Mouse (Mus musculus): ENCODE data around the gene Kpna3. TPM values are rescaled to one million over a fixed set of nuclear protein-coding genes. Genes with fewer than 3 reads are reported as not detected.
A peak's percentile ranks its signal among the peaks of the same experiment; 100 is the strongest.

Kpna3 gene
- polyA plus RNA-seq, 1 experiment from 2014 or later: 45.1 TPM

DNA sequence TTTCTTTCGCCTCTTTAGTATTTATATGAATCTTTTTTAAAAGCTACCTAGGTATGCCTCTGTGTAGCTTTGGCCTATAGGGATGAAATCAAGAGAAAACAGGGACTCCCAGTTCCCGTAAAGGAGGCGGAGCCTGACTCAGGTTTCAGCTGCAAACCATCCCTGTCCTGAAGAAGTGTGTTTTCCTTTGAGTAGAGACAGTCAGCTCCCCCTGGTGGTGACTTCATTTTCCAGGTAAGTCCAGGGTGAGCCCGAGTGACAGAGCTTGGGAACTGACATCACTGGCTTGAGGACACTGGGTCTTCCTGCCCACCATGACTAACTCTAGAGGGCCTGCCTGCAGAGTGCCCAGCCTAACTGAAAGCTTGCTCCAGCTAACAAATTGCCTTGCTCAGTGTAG lies 122.8 kb downstream of the Kpna3 start:
- Histone ChIP-seq H3K9me3 (replicated peaks) (no peaks in the 10 kb centered on the region), H3K4me3 (replicated peaks) (no peak overlapping the region), H3K36me3 (no peaks in the 10 kb centered on the region), H3K4me1 (0 out of 2 replicates have a peak, but pooled peaks cover 5% of the 10 kb centered on the region), H3K9ac (no peak overlapping the region), H3K4me2 (replicated peaks) (no peak overlapping the region), H3K27ac (replicated peaks) (no peak overlapping the region), H3K27me3 (no peaks in the 10 kb centered on the region)
- 0 out of 2 replicates have a peak, but pooled peaks have one; percentile 34 for ATAC-seq (ENCODE audit: insufficient number of reproducible peaks, low FRiP score, low TSS enrichment, low read depth)
- WGBS: 30% methylated on average over 4 of the region's 4 CpGs

Other genes starting within 250 kb of the Kpna3 start
- 11.1 and 16.8 TPM in 2 replicates for gene Sgcg, start 181.4 kb downstream of the Kpna3 start, polyA plus RNA-seq (2015; fragmentation: Nextera tagmentation; extraction: Ambion mirVana)
- gene Arl11, start 130.1 kb downstream of the Kpna3 start, polyA plus RNA-seq (2015; fragmentation: Nextera tagmentation; extraction: Ambion mirVana): 0.76 and 1.4 TPM in 2 replicates
- gene Ebpl, start 79.4 kb downstream of the Kpna3 start, polyA plus RNA-seq (2015; fragmentation: Nextera tagmentation; extraction: Ambion mirVana): 12.0 and 12.2 TPM in 2 replicates
- 23.5 and 23.8 TPM in 2 replicates for gene Spryd7, start 117.0 kb upstream of the Kpna3 start, polyA plus RNA-seq (2015; fragmentation: Nextera tagmentation; extraction: Ambion mirVana)
- 20.5 and 21.2 TPM in 2 replicates for gene Trim13, start 158.4 kb upstream of the Kpna3 start, polyA plus RNA-seq (2015; fragmentation: Nextera tagmentation; extraction: Ambion mirVana)
- 2.2 and 3.3 TPM in 2 replicates for gene Kcnrg, start 167.6 kb upstream of the Kpna3 start, polyA plus RNA-seq (2015; fragmentation: Nextera tagmentation; extraction: Ambion mirVana)

Measured in embryonic facial prominence, embryonic 15.5 days (tissue).